ENCODE assay signal across 8 mouse cellular contexts in genomic region chr11:116004840-116005700, GRCm38 (mm10). TPM values are rescaled to one million over a fixed set of nuclear protein-coding genes. Genes with fewer than 3 reads are reported as not detected.
DNase-seq lines count a peak whose midpoint lies in the region; ATAC-seq lines count a peak whose summit lies in the region.

No protein-coding gene starts in this region.

- intact Hi-C loops in left cerebral cortex, postnatal 25 days (cut with DNase I), result no loop called here

- H3K4me3 ChIP-seq in hindbrain, embryonic 12.5 days, result peak overlapping the region; percentile 35

- peaks cover 20% of the 10 kb centered on the region for H3K4me1 ChIP-seq in hindbrain, embryonic 12.5 days

- peak overlapping the region; percentile 35; the same call in 1 of the 2 replicates for H3K27ac ChIP-seq in hindbrain, embryonic 12.5 days

- H3K36me3 ChIP-seq in hindbrain, embryonic 12.5 days, result 0 out of 2 replicates have a peak, but pooled peaks cover 6% of the 10 kb centered on the region

- H3K9me3 ChIP-seq in hindbrain, embryonic 12.5 days (replicated peaks), result no peaks in the 10 kb centered on the region

- H3K9ac ChIP-seq in hindbrain, embryonic 12.5 days, result peak overlapping the region; percentile 50

- DNase-seq in NIH3T3 (ENCODE audit: low read depth), result peak; percentile 90
- DNase-seq in cerebellum, postnatal 10 days, result peak; percentile 77 to 82
- peak; percentile 36 to 46 for DNase-seq in frontal cortex, postnatal 25 days (ENCODE audit: low spot score in 2 of 2)
- peak; percentile 52 to 64 for DNase-seq in left cerebral cortex, postnatal 25 days (ENCODE audit: low spot score in 2 of 2)
- DNase-seq in right cerebral cortex, postnatal 25 days, result peak; percentile 71
- DNase-seq in adipocyte (ENCODE audit: low spot score), result no peak

- ATAC-seq in hindbrain, embryonic 12.5 days (ENCODE audit: low FRiP score), result peak; percentile 7; the same call in 1 of the 2 replicates
- ATAC-seq in megakaryocyte progenitor cell, adult 5-6 weeks (replicated peaks; ENCODE audit: poor library complexity), result peak; percentile 86

- peak overlapping the region; percentile 65 for H3K4me2 ChIP-seq in hindbrain, embryonic 12.5 days (replicated peaks)

- peaks cover 12% of the 10 kb centered on the region for H3K27me3 ChIP-seq in hindbrain, embryonic 12.5 days

- 6% methylated on average over 54 of the region's 54 CpGs for WGBS in hindbrain, embryonic 12.5 days

RNA-seq across cellular contexts. Expression of gene Galk1, which starts 7.4 kb away (rescaled TPM):
- 109 and 115 TPM in 2 replicates for polyA plus RNA-seq in hindbrain, embryonic 12.5 days (2016; fragmentation: Nextera tagmentation; extraction: Ambion mirVana)
- 10 to 100 TPM; 14.7 to 18.7 TPM for total RNA-seq in left cerebral cortex, postnatal 25 days (2021)
- total RNA-seq in megakaryocyte progenitor cell, adult 5-6 weeks (2015), result 29.4 and 29.8 TPM in 2 replicates
- total RNA-seq in megakaryocyte progenitor cell, adult 5-6 weeks (2017), result 46.5 and 52.7 TPM in 2 replicates

RNA-seq across cellular contexts. Expression of gene H3f3b, which starts 22.7 kb away (rescaled TPM):
- 2,216 and 2,474 TPM in 2 replicates for polyA plus RNA-seq in hindbrain, embryonic 12.5 days (2016; fragmentation: Nextera tagmentation; extraction: Ambion mirVana)
- 100 to 1,000 TPM; 225 to 260 TPM for total RNA-seq in left cerebral cortex, postnatal 25 days (2021)
- 714 and 817 TPM in 2 replicates for total RNA-seq in megakaryocyte progenitor cell, adult 5-6 weeks (2015)
- 751 and 801 TPM in 2 replicates for total RNA-seq in megakaryocyte progenitor cell, adult 5-6 weeks (2017)

RNA-seq across cellular contexts. Expression of gene Unk, which starts 25.1 kb away (rescaled TPM):
- polyA plus RNA-seq in hindbrain, embryonic 12.5 days (2016; fragmentation: Nextera tagmentation; extraction: Ambion mirVana), result 48.8 and 49.1 TPM in 2 replicates
- 10 to 100 TPM; 20.7 to 21.7 TPM for total RNA-seq in left cerebral cortex, postnatal 25 days (2021)
- total RNA-seq in megakaryocyte progenitor cell, adult 5-6 weeks (2015), result 13.7 and 15.3 TPM in 2 replicates
- total RNA-seq in megakaryocyte progenitor cell, adult 5-6 weeks (2017), result 14.2 and 18.7 TPM in 2 replicates

RNA-seq across cellular contexts. Expression of gene Itgb4, which starts 30.6 kb away (rescaled TPM):
- polyA plus RNA-seq in hindbrain, embryonic 12.5 days (2016; fragmentation: Nextera tagmentation; extraction: Ambion mirVana), result 1.7 and 2.1 TPM in 2 replicates
- total RNA-seq in left cerebral cortex, postnatal 25 days (2021), result 1 to 10 TPM; 3.7 to 6.6 TPM
- total RNA-seq in megakaryocyte progenitor cell, adult 5-6 weeks (2015), result 0.05 and 0.15 TPM in 2 replicates
- 0.17 TPM in 1 of 2 replicates, not detected in the other for total RNA-seq in megakaryocyte progenitor cell, adult 5-6 weeks (2017)
